Mouse (Mus musculus) midbrain, embryonic 12.5 days (tissue): ENCODE results near the gene Primpol. TPM values are rescaled to one million over a fixed set of nuclear protein-coding genes. Genes with fewer than 3 reads are reported as not detected.

ENCODE experiments used
- ATAC-seq: fragments of 200-750 bp; cut with Nextera tagmentation; 2 replicates; pipeline ENCODE4 v1.8.0; 2017; ENCODE audit warnings: low read depth, moderate TSS enrichment, moderate library complexity; ENCODE audit not compliant: low FRiP score
- H3K27ac ChIP-seq: fragments of 300-500 bp; sonication (generic); replicated peaks from 2 replicates; pipeline ENCODE4 v1.5.1; 2016; ENCODE audit warnings: mild to moderate bottlenecking
- H3K27me3 ChIP-seq: fragments of 300-500 bp; sonication (generic); 2 replicates; pipeline ENCODE4 v1.6.1; 2016; ENCODE audit warnings: mild to moderate bottlenecking
- H3K36me3 ChIP-seq: fragments of 300-500 bp; sonication (generic); 2 replicates; pipeline ENCODE4 v1.6.1; 2016
- H3K4me1 ChIP-seq: fragments of 300-500 bp; sonication (generic); 2 replicates; pipeline ENCODE4 v1.6.1; 2016
- H3K4me2 ChIP-seq: fragments of 300-500 bp; sonication (generic); replicated peaks from 2 replicates; pipeline ENCODE4 v1.6.1; 2016; ENCODE audit warnings: mild to moderate bottlenecking, moderate library complexity
- H3K4me3 ChIP-seq: fragments of 300-500 bp; sonication (generic); 2 replicates; pipeline ENCODE4 v1.5.1; 2016; ENCODE audit warnings: mild to moderate bottlenecking
- H3K9ac ChIP-seq: fragments of 300-500 bp; sonication (generic); replicated peaks from 2 replicates; pipeline ENCODE4 v1.6.1; 2016; ENCODE audit warnings: mild to moderate bottlenecking, moderate library complexity
- H3K9me3 ChIP-seq: fragments of 300-500 bp; sonication (generic); 2 replicates; pipeline ENCODE4 v1.6.1; 2016; ENCODE audit warnings: mild to moderate bottlenecking
- WGBS: fragments of 180-500 bp; shearing (Covaris S2); methylation state at CpG from one replicate; pipeline ENCODE4 v1.1.7; 2016; 5-methylcytosine and 5-hydroxymethylcytosine counted together
- polyA plus RNA-seq: library from polyadenylated mRNA; unstranded; fragments of >200 nt; fragmentation: Nextera tagmentation; extraction: Ambion mirVana; gene quantifications from 2 replicates; pipeline ENCODE4 v1.2.1, GENCODE M21; 2016

The Primpol gene
- polyA plus RNA-seq = 9.7 and 13.4 TPM in 2 replicates

DNA sequence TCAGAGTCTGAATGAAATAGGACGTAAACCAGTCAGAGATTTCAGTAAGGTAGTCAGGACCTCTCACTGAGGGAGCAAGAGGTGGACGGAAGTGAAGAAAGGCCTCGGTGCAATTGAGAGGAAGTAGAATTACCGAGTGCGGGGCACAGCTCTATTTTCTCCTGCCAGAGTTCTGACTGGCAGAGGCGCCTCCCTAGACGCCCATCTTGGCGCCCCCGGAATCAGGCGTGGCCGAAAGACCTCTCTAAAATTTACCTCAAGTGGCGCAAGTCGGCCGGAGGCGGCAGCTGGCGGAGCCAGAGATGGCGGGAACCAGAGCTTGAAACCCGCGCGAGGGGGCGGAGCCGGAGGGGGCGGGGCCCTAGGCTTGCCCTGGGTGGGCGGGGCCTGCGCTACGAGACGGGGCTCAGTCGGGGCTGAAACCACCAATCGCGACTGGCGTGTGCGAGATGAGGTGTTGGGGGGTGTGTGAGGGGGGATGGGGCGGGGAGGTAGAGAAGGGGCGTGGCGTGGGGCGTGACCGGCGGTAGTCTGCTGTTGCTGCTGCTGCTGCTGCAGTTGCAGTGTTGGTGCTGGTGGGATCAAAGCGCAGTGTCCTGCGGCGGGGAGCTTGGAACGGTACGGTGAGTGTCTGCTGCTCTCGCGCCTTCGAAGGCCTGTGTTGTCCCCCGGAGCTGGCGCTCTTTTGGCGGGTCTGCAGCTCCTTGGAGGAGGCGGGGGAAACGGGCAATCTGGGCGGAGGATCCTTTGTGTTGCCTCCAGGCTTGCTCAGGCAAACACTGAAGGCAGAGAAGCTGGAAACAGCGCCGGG, at the start of gene Primpol, which contains the start of gene Casp3:
TSS of gene Primpol (minus strand) at position 334 of the 811 bp plus-strand sequence.
TSS of gene Casp3 (plus strand) at position 413 of the 811 bp plus-strand sequence.
- peak within 1 kb of the TSS; percentile 93 for H3K9ac ChIP-seq
- under 1% methylated on average over 54 of the region's 54 CpGs for WGBS
- ATAC-seq = peak; percentile 97
- H3K27ac ChIP-seq = peak within 1 kb of the TSS; percentile 91
- no peaks in the 10 kb centered on the region for H3K9me3 ChIP-seq
- peak within 1 kb of the TSS; percentile 96 for H3K4me2 ChIP-seq
- H3K4me1 ChIP-seq = peaks cover 20% of the 10 kb centered on the region
- H3K4me3 ChIP-seq = peak within 1 kb of the TSS; percentile 82
- no peaks in the 10 kb centered on the region for H3K36me3 ChIP-seq
- H3K27me3 ChIP-seq = no peaks in the 10 kb centered on the region

DNA sequence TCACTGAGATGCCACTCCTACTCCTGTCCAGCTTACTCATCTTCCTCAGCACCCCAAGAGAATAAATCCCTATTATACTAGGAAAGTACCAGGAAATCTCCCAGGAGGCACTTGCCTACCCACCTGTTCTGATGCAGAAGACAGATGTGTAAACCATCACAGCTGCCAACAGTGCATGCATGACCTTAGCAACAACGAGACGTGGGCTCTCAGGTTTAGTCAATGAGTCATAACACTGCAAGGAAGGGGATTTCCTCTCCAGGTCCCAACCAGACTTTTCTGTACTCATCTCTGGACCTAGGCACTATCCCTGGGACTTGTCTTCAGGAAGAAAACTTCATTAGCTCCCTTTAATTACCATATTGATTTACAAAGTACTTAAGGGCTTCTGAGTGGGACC, 38.9 kb upstream of the Primpol start:
- Histone ChIP-seq H3K4me3 (no peak overlapping the region), H3K36me3 (no peaks in the 10 kb centered on the region), H3K4me1 (no peaks in the 10 kb centered on the region), H3K9me3 (no peaks in the 10 kb centered on the region), H3K9ac (no peak overlapping the region), H3K27me3 (no peaks in the 10 kb centered on the region), H3K27ac (no peak overlapping the region), H3K4me2 (no peak overlapping the region)
- no peak for ATAC-seq
- WGBS = 81% methylated on average over 2 of the region's 2 CpGs

DNA sequence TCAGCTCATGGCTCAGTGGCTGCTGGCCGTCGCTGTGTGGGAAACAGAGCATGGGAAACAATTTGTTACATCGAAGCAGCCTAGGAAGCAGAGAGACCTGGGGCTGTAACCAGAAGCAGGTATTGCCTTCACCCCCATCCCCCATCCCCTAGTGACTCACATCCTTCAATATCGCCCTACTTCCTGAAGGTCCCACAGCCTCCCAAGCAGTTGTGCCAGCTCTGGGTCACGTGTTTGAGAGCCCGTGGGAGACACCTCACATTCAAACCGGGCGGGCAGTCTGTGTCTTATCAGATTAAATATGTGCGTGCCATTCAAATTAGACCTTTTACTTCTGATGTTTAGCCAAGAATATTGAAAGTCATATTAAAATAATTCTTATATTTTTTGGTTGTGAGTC, 34.9 kb upstream of the Primpol start:
- Histone ChIP-seq H3K9ac (no peak overlapping the region), H3K4me2 (no peak overlapping the region), H3K9me3 (no peaks in the 10 kb centered on the region), H3K4me3 (no peak overlapping the region), H3K36me3 (no peaks in the 10 kb centered on the region), H3K27me3 (no peaks in the 10 kb centered on the region), H3K27ac (no peak overlapping the region), H3K4me1 (no peaks in the 10 kb centered on the region)
- no peak for ATAC-seq
- WGBS = 84% methylated on average over 9 of the region's 9 CpGs

DNA sequence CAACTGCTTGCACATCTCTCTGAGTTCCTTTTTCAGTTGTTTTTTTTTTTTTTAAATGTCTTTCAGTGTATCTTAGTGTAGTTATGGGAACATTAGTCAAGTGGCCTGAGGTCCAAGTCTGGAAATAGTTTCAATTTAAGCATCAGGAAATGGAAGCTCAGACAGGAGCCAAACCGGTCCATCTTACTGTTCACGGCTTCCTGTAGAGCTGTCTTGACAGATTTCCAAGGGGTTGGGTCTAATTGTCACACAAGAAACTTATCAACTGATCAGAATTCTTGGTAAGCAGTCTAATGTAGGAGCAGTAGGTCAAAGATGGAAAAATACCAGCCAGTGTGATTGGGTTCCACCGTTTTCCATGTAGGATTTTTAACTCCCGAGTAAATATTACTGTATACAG, 31.4 kb upstream of the Primpol start:
- WGBS = 96% methylated on average over 4 of the region's 4 CpGs
- Histone ChIP-seq H3K27me3 (no peaks in the 10 kb centered on the region), H3K4me3 (no peak overlapping the region), H3K27ac (no peak overlapping the region), H3K36me3 (no peaks in the 10 kb centered on the region), H3K9me3 (no peaks in the 10 kb centered on the region), H3K9ac (no peak overlapping the region), H3K4me1 (no peaks in the 10 kb centered on the region), H3K4me2 (no peak overlapping the region)
- no peak for ATAC-seq

DNA sequence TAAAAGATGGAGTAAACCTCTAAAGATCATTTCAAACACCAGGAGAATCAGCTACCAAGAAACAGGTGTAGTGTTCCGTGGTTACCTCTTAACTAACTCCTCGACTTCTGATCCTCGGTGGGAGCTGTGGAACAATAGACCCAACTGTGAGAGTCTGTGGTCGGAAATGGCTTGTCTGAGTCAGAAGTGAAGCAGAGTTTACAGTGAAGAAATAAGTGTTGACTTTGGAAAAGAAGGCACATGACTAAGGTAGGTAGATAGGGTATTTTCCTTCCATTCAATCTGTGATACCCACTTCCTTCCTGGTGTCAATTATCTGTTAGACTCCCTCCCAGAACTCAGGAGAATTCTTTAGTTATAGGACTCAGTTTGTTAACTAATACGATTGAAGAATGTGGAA, 24.3 kb upstream of the Primpol start:
- no peaks in the 10 kb centered on the region for H3K4me1 ChIP-seq
- no peak overlapping the region for H3K9ac ChIP-seq
- H3K9me3 ChIP-seq = no peaks in the 10 kb centered on the region
- no peak overlapping the region for H3K27ac ChIP-seq
- H3K4me2 ChIP-seq = no peak overlapping the region
- no peak for ATAC-seq
- 90% methylated on average over 5 of the region's 5 CpGs for WGBS
- no peak overlapping the region for H3K4me3 ChIP-seq
- H3K36me3 ChIP-seq = peaks cover 44% of the 10 kb centered on the region
- no peaks in the 10 kb centered on the region for H3K27me3 ChIP-seq

DNA sequence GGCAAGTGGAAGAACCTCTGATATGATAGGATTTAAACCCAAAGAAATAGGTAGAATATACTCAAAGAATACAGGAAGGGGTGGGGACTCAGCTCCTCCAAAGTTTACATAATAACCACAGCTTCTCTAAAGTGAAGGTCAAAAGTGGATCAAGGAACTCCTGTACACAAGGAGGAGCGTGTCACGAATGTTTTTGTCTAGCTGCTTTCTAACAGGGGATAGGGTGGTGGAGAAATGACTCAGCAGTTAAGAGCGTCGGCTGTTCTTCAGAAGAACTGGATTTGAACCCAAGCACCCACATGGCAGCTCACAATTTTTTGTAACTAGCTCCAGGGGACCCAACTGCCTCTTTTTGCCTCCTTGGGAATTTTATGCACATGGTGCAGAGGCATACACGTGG, 22.8 kb upstream of the Primpol start:
- no peak overlapping the region for H3K27ac ChIP-seq
- ATAC-seq = no peak
- 92% methylated on average over 5 of the region's 5 CpGs for WGBS
- H3K27me3 ChIP-seq = no peaks in the 10 kb centered on the region
- H3K4me2 ChIP-seq = no peak overlapping the region
- no peak overlapping the region for H3K4me3 ChIP-seq
- H3K9me3 ChIP-seq = no peaks in the 10 kb centered on the region
- H3K9ac ChIP-seq = no peak overlapping the region
- peaks cover 59% of the 10 kb centered on the region for H3K36me3 ChIP-seq
- no peaks in the 10 kb centered on the region for H3K4me1 ChIP-seq

DNA sequence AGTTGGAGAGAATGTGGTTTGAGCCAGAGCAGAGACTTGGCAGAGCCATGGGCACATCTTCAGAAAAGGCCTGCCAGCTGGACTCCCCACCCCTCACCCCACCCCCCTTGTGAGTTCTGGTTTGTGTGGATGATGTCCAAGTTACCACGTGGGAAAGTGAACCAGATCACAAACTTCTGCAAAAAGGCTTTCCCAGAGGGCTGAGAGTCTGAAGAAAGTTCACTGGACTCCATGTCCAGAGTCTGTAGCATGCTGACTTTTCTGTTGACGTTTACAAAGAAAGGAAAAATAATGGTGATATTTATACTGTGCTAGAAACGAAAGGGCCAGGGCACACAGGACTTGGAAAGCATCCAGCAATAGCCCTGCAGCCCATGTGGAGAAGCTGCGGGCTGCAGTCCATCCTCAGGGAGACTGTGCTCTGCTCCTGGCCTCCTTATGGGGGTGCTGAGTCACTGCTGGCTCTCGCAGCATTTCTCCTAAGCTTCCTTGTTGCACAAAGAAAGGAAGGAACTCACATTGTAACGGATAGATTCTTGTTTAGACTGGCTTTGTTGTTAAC, 22.1 kb upstream of the Primpol start:
- WGBS = 68% methylated on average over 6 of the region's 6 CpGs
- Histone ChIP-seq H3K4me3 (no peak overlapping the region), H3K4me1 (no peaks in the 10 kb centered on the region), H3K4me2 (no peak overlapping the region), H3K27ac (no peak overlapping the region), H3K9me3 (no peaks in the 10 kb centered on the region), H3K9ac (no peak overlapping the region), H3K27me3 (no peaks in the 10 kb centered on the region), H3K36me3 (peaks cover 65% of the 10 kb centered on the region)
- no peak for ATAC-seq

DNA sequence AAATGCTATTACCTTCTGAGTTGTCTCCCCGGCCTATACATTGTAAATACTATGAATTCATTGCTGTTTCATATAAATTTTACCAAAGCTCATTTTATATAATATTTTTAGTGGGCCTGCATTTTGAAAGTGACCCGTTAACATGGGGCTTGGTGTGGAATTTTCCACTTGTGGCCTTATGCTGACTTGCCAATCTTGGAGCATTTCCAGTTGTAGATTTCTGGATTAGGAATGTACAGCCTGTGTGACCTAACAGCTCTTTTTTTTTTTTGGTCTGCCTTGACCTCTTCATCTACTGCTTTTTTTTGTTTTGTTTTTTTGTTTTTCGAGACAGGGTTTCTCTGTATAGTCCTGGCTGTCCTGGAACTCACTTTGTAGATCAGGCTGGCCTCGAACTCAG, 13.9 kb upstream of the Primpol start:
- H3K4me3 ChIP-seq = no peak overlapping the region
- no peak overlapping the region for H3K9ac ChIP-seq
- H3K27ac ChIP-seq = no peak overlapping the region
- no peaks in the 10 kb centered on the region for H3K27me3 ChIP-seq
- H3K4me1 ChIP-seq = no peaks in the 10 kb centered on the region
- peaks cover 51% of the 10 kb centered on the region for H3K36me3 ChIP-seq
- 95% methylated on average over 4 of the region's 4 CpGs for WGBS
- ATAC-seq = no peak
- no peaks in the 10 kb centered on the region for H3K9me3 ChIP-seq
- H3K4me2 ChIP-seq = no peak overlapping the region

DNA sequence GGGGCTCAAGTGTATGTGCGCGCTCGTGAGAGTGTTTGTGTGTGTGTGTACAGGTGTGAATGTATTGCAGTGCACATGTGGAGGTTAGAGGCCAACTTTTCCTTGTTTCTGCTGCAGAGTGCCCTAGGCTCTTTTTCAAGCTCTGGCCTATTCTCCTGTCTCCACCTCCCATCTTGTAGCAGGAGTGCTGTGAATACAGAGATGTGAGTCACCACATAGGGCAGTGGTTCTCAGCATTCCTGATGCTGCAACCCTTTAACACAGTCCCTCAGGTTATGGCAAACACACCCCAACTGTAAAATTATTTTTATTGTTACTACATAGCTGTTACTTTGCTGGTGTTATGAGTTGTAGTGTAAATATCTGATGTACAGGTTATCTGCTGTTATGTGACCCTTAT, 13.4 kb upstream of the Primpol start:
- no peaks in the 10 kb centered on the region for H3K9me3 ChIP-seq
- H3K4me3 ChIP-seq = no peak overlapping the region
- H3K27me3 ChIP-seq = no peaks in the 10 kb centered on the region
- H3K4me2 ChIP-seq = no peak overlapping the region
- H3K9ac ChIP-seq = no peak overlapping the region
- H3K27ac ChIP-seq = no peak overlapping the region
- ATAC-seq = no peak
- H3K4me1 ChIP-seq = no peaks in the 10 kb centered on the region
- 99% methylated on average over 3 of the region's 3 CpGs for WGBS
- H3K36me3 ChIP-seq = peaks cover 46% of the 10 kb centered on the region

DNA sequence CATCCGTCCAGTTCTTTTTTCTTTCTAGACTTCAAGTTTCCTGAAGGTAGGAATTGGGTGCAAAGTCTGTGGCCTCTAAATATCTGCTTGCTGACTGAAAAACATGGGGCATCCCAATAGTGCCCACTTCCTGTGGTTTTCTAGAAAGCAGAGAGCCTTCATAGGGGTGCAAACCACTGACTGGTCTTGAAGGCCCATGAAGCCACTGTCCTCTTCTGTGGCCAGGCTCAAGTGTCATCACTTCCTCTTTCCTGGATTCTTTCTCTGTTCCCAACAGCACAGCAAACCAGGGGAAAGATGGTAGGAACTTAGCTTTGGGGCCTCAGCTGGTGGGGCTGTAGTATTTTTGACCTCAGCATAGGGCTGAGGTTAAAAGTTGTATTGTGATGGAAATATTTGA, 11.6 kb upstream of the Primpol start:
- no peak overlapping the region for H3K9ac ChIP-seq
- H3K36me3 ChIP-seq = peaks cover 30% of the 10 kb centered on the region
- ATAC-seq = no peak
- no peak overlapping the region for H3K4me2 ChIP-seq
- WGBS = 94% methylated on average over 1 of the region's 1 CpGs
- H3K4me1 ChIP-seq = no peaks in the 10 kb centered on the region
- H3K27ac ChIP-seq = no peak overlapping the region
- no peak overlapping the region for H3K4me3 ChIP-seq
- H3K27me3 ChIP-seq = no peaks in the 10 kb centered on the region
- H3K9me3 ChIP-seq = no peaks in the 10 kb centered on the region

DNA sequence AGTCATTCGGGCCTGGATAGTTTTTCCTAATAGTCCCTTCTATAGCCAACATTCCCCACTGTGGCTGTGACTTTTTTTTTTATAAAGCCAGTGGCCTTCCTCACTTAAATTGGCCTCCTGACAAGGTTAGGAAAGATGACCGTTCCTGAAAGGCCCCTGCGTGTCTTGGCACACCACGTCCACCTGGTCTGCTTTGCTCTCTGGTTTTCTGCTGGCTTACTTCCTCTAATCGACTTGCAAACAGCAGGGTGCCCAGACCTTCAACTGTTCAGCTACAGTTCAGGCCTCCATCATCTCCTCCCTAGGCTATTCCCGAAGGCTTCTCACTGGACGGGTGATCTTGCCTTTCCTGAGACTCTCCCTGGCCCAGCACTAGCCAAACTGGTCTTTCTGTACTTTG, 10.9 kb upstream of the Primpol start:
- no peaks in the 10 kb centered on the region for H3K4me1 ChIP-seq
- no peak for ATAC-seq
- no peaks in the 10 kb centered on the region for H3K27me3 ChIP-seq
- no peaks in the 10 kb centered on the region for H3K9me3 ChIP-seq
- no peak overlapping the region for H3K4me3 ChIP-seq
- WGBS = 82% methylated on average over 7 of the region's 7 CpGs
- peaks cover 22% of the 10 kb centered on the region for H3K36me3 ChIP-seq
- no peak overlapping the region for H3K4me2 ChIP-seq
- H3K9ac ChIP-seq = no peak overlapping the region
- H3K27ac ChIP-seq = no peak overlapping the region

DNA sequence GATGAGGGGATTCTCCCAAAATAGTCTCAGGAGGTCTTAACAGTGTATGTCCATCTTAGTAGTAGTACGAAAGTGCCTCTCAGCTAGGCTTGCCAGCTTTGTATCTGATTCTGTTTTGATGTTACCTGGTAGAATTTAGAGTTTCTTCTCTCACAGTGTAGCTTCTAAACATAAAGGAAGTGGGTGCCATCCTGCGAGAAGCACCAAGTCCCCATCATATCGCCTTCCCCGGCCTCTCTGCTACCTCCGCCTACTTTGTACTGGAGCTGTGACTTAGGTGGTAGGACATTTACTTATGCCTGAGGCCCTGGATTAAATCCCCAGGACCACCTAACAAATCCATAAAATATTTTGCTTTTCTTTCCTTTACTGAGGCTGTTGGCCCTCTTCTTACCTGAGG, 9.6 kb upstream of the Primpol start:
- no peak for ATAC-seq

More for the DNA sequence above, 9.6 kb upstream of the Primpol start:
- Histone ChIP-seq H3K36me3 (peaks cover 16% of the 10 kb centered on the region), H3K27ac (no peak overlapping the region), H3K9me3 (no peaks in the 10 kb centered on the region), H3K4me1 (no peaks in the 10 kb centered on the region), H3K27me3 (no peaks in the 10 kb centered on the region), H3K9ac (no peak overlapping the region), H3K4me3 (no peak overlapping the region), H3K4me2 (no peak overlapping the region)
- WGBS = 97% methylated on average over 5 of the region's 5 CpGs
